Mouse (Mus musculus): ENCODE measurements around the gene Pimreg. TPM values are rescaled to one million over a fixed set of nuclear protein-coding genes. Genes with fewer than 3 reads are reported as not detected.

Pimreg gene
- total RNA-seq, 2 experiments from 2014 or later = 1.1 to 1.4 TPM

- DNase-seq = no peak
- intact Hi-C loops (cut with DNase I) = loop anchor here (10.0 kb wide), 1 partner anchor 462 kb away; no protein-coding TSS in a partner anchor
Observed at GRCm38 (mm10) chr11:72026516-72026915, 15.3 kb upstream of the Pimreg start.

GRCm38 (mm10) chr11:72027836-72028235 is 14.0 kb upstream of the Pimreg start:
- no peak for DNase-seq

GRCm38 (mm10) chr11:72029143-72029542 is 12.7 kb upstream of the Pimreg start:
- intact Hi-C loops (cut with DNase I) = loop anchor here (10.0 kb wide), 1 partner anchor 464 kb away; no protein-coding TSS in a partner anchor
- no peak for DNase-seq

More at GRCm38 (mm10) chr11:72027836-72028235, 14.0 kb upstream of the Pimreg start:
- intact Hi-C loops (cut with DNase I) = loop anchor here (10.0 kb wide), 1 partner anchor 463 kb away; no protein-coding TSS in a partner anchor

- no peak for DNase-seq
- intact Hi-C loops (cut with DNase I) = no loop called here
Observed at GRCm38 (mm10) chr11:72031353-72031752, 10.5 kb upstream of the Pimreg start.

- intact Hi-C loops (cut with DNase I) = no loop called here
- DNase-seq = no peak
Observed at GRCm38 (mm10) chr11:72032091-72032490, 9.7 kb upstream of the Pimreg start.

GRCm38 (mm10) chr11:72032589-72032988 is 9.2 kb upstream of the Pimreg start:
- intact Hi-C loops (cut with DNase I) = no loop called here
- DNase-seq = no peak

- intact Hi-C loops (cut with DNase I) = loop anchor here (5.0 kb wide), 1 partner anchor 700 kb away; no protein-coding TSS in a partner anchor
- DNase-seq = no peak
Observed at GRCm38 (mm10) chr11:72037409-72037808, 4.4 kb upstream of the Pimreg start, which contains the start of gene Aipl1. TSS of gene Aipl1 (minus strand) at chr11:72037509.

GRCm38 (mm10) chr11:72037996-72038395 is 3.8 kb upstream of the Pimreg start:
- DNase-seq = peak; percentile 74 to 82
- intact Hi-C loops (cut with DNase I) = loop anchor here (5.0 kb wide), 1 partner anchor 701 kb away; no protein-coding TSS in a partner anchor

GRCm38 (mm10) chr11:72039599-72040386 is 2.0 kb upstream of the Pimreg start:
- DNase-seq = no peak
- intact Hi-C loops (cut with DNase I) = loop anchor here (5.0 kb wide), 1 partner anchor 702 kb away; no protein-coding TSS in a partner anchor

GRCm38 (mm10) chr11:72041290-72041767 is 503 bp upstream of the Pimreg start:
- no peak for DNase-seq
- intact Hi-C loops (cut with DNase I) = no loop called here

- intact Hi-C loops (cut with DNase I) = no loop called here
- no peak for DNase-seq
Observed at GRCm38 (mm10) chr11:72042631-72043030, 799 bp downstream of the Pimreg start.

GRCm38 (mm10) chr11:72044231-72044630 is 2.4 kb downstream of the Pimreg start:
- intact Hi-C loops (cut with DNase I) = no loop called here
- DNase-seq = no peak

- intact Hi-C loops (cut with DNase I) = no loop called here
Observed at GRCm38 (mm10) chr11:72048730-72049129, 6.9 kb downstream of the Pimreg start.

GRCm38 (mm10) chr11:72049171-72049759 is 7.4 kb downstream of the Pimreg start:
- no peak for DNase-seq
- intact Hi-C loops (cut with DNase I) = no loop called here

More at GRCm38 (mm10) chr11:72048730-72049129, 6.9 kb downstream of the Pimreg start:
- no peak for DNase-seq

- no peak for DNase-seq
Observed at GRCm38 (mm10) chr11:72050168-72050894, 8.5 kb downstream of the Pimreg start.

GRCm38 (mm10) chr11:72050895-72051858 is 9.3 kb downstream of the Pimreg start:
- intact Hi-C loops (cut with DNase I) = loop anchor here (5.0 kb wide), 2 partner anchors 81 to 156 kb away; partner anchors contain the start of genes 4933427D14Rik, Gm43951 and Txndc17
- no peak for DNase-seq

More at GRCm38 (mm10) chr11:72050168-72050894, 8.5 kb downstream of the Pimreg start:
- intact Hi-C loops (cut with DNase I) = loop anchor here (5.0 kb wide), 2 partner anchors 82 to 157 kb away; partner anchors contain the start of genes 4933427D14Rik, Gm43951 and Txndc17

GRCm38 (mm10) chr11:72052221-72052620 is 10.4 kb downstream of the Pimreg start:
- no peak for DNase-seq
- intact Hi-C loops (cut with DNase I) = loop anchor here (1.0 to 5.0 kb wide), 3 partner anchors 80 to 155 kb away; partner anchors contain the start of genes 4933427D14Rik, Gm43951 and Txndc17

- intact Hi-C loops (cut with DNase I) = loop anchor here (1.0 to 5.0 kb wide), 3 partner anchors 80 to 155 kb away; partner anchors contain the start of genes 4933427D14Rik, Gm43951 and Txndc17
- DNase-seq = peak; percentile 72 to 73
Observed at GRCm38 (mm10) chr11:72052636-72053035, 10.8 kb downstream of the Pimreg start.

GRCm38 (mm10) chr11:72055176-72055575 is 13.3 kb downstream of the Pimreg start:
- no peak for DNase-seq
- intact Hi-C loops (cut with DNase I) = no loop called here

Measured in heart, postnatal 36 days (tissue).